In genomic region chr4:127789206-127789605, GRCm38 (mm10) we compare ENCODE assay signal across 16 mouse cellular contexts.
DNase-seq lines count a peak whose midpoint lies in the region; ATAC-seq lines count a peak whose summit lies in the region.
"Had no signal": no experiment of that assay in that cellular context is flagged by ENCODE, and none has a peak within 500 bp of the region (broad histone marks: within the 10 kb centered on the region; RNA-seq: fewer than 3 reads in every experiment).

No protein-coding gene starts in this region.

- DNase-seq in cerebellum, postnatal 10 days = peak; percentile 23 to 26
- no peak for DNase-seq in cerebellum, adult 18-20 months
- peak; percentile 2 for DNase-seq in kidney, postnatal 14 days
- no peak for DNase-seq in kidney, postnatal 36 days
- peak; percentile 7 to 61 for DNase-seq in left cerebral cortex, adult 8-10 months (ENCODE audit: low spot score in 2 of 2)
- no peak for DNase-seq in left cerebral cortex, adult 11 months (ENCODE audit: low spot score)
- DNase-seq in thymus, postnatal 0 days (ENCODE audit: low spot score) = no peak
- DNase-seq: gastrocnemius, postnatal 25 days; kidney, postnatal 10 days; thymus, postnatal 14 days had no signal

- ATAC-seq in granulocyte monocyte progenitor cell, adult 5-6 weeks (replicated peaks; ENCODE audit: poor library complexity, severe bottlenecking) = no peak
- ATAC-seq: CD4-positive, CD25-positive, alpha-beta regulatory T cell, adult 4 months; forebrain, embryonic 16.5 days; intestine, postnatal 0 days; lung, postnatal 0 days; midbrain, embryonic 15.5 days had no signal

Comparison
In these comparisons a context has a peak if more than half of its experiments do, and no peak if none do; other contexts are left out.
1. DNase-seq: peak in cerebellum, postnatal 10 days (2 of 2), kidney, postnatal 14 days (single experiment) and left cerebral cortex, adult 8-10 months (2 of 2); none in cerebellum, adult 18-20 months (0 of 2), kidney, postnatal 36 days (0 of 2), left cerebral cortex, adult 11 months (single experiment) and thymus, postnatal 0 days (single experiment).